Mouse (Mus musculus) T-helper 2 cell (primary cell): Measurements from ENCODE around the gene Dpf3.

Experiments used
- in situ Hi-C: fragments of 300-600 bp; cut with MboI, MseI; formaldehyde crosslinking; loops from one replicate; pipeline ENCODE4 v1.15.1; 2025; ENCODE audit warnings: high pct_unique_total_duplicates

Gene Dpf3

DNA sequence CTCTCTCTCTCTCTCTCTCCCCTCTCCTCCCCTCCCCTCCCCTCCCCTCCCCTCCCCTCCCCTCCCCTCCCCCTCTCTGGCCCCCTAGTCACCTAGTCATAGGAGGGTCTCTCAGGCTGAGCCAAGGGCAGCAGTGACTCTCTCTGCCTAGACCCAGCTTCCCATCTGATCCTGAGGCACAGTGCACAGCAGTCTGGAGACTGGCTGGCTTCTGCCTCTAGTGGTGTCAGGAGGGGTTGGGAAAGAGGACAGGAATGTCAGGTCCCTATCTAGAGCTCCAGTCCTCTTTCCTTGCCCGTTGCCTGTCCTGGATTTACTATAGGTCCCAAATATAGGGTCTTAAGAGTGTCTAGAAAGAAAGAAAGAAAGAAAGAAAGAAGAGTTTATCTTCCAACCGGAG, 275.5 kb downstream of the Dpf3 start:
- in situ Hi-C loops: loop anchor here (5.0 to 10.0 kb wide), 2 partner anchors 55 to 1767 kb away; no protein-coding TSS in a partner anchor

DNA sequence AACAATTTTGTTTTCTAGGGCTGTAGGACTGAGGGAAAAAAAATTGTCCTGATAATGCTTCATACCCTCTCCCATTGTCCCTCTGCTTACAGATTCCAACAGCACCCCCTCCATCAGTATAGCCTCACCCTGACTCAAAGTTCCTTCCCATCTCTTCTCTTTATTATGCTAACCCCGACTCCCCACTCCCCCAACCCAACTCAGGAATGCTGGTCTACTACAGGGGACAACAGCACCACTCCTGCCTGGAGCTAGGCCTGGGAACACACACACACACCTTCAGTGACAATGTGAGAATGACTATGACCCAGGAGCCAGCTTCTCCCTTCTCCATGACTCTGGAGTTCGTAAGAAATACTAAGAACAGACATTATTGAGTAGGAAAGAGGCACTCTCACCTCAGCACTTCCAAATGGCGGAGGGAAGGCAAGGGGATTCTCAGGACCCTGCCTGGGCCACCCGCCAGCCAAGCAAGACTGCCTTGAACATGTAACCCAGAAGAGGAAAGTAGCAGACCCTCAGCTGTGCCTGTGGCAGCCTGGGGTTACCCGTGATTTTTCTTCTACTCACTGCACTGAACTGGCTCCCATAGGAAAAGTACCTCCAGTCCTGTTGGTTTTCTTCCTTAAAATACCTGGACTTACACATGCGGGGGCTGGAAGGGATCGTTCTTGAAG, 276.2 kb downstream of the Dpf3 start:
- in situ Hi-C loops: loop anchor here (5.0 to 10.0 kb wide), 2 partner anchors 54 to 1766 kb away; no protein-coding TSS in a partner anchor

DNA sequence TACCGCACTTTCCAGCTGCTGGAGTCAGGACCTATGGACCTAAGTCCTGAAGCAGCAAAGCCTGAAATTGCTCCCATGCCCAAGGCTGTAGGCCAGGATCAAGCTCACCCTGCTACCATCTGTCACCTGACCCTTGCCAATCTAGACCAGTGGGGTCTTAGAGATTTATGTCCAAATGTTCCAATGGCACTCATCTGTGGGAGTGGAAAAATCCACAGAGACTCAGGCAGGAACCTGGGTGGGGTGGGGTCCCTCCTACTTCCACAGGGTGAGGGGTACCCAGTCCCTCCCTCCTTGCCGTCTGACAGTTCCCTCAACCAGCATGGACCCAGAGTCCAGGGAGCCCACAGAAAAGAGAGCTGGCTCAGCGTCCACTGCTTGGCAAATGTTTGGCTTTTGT, 276.8 kb downstream of the Dpf3 start:
- in situ Hi-C loops: loop anchor here (5.0 to 10.0 kb wide), 2 partner anchors 53 to 1766 kb away; no protein-coding TSS in a partner anchor

DNA sequence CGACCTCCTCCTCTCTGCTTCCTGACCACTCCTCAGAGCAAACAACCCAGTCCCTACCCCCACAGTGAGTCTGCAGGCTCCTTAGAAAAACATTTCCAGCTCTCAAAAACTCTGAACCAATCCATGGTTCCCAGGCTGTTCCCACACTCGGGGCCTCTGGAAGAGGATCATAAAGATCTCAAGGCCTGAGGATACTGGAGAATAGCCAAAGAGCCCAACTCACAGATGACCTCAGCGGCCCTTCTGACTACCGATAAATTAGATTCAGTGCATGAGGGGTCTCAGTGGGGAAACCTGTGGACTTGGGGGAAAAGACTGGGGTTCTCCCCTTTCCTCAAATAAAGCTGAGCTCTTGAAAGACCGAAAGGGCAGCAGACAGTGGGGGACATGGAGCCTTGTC, 277.2 kb downstream of the Dpf3 start:
- in situ Hi-C loops: loop anchor here (5.0 to 10.0 kb wide), 2 partner anchors 53 to 1765 kb away; no protein-coding TSS in a partner anchor

DNA sequence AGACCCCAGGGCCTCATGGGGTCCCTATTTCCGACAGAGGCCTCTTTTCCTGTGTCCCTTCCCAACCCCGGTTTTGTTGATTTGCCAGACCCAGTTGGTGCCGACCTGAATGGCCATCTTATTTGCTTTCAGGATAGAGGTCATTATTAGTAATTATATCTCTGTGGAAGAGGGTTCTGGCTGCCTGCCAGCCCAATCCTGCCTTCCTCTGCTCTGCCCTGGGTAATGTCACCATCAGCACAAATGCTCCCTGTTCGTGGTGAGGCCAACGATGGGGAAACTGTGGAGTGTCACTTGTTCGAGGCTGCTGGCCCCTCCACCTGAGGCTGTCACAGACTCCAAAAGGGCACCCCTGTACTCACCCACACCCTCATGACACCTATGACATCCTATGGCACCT, 278.1 kb downstream of the Dpf3 start:
- in situ Hi-C loops: no loop called here

DNA sequence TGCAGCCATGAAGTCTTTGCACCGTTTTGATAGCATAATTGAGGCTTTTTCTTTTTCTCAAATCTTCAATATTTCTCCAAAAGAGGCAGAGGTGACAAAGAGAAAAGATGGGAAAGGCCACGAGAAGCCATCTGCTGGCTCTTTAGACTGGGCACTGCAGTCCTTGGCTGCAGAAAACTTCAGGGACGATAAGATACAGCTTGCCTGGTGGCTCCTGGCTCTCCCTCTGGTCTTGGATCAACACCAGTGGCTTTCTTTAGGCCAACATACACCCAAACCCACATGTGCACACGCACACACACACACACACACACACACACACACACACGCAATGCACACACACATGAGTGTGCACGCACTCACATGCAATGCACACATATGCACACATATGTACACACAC, 278.7 kb downstream of the Dpf3 start:
- in situ Hi-C loops: no loop called here

DNA sequence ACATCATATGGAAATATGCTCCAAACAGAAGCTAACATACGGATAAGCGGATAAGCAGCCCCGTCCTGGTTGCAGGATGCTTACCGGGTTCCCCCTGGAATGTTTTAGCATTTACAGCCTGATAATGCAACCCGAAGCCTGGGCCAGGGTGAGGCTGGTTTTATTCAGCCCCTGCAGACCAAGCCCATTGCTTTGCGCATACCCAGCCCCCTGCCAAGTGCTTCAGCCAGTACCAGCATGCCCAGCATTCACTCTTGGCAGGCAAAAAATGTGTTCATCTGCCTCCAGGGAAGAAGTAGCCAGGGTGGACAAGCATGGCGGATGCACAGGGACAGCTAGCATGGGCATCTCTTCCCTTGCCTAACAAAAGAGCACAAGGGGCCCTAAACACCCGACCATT, 279.5 kb downstream of the Dpf3 start:
- in situ Hi-C loops: no loop called here

DNA sequence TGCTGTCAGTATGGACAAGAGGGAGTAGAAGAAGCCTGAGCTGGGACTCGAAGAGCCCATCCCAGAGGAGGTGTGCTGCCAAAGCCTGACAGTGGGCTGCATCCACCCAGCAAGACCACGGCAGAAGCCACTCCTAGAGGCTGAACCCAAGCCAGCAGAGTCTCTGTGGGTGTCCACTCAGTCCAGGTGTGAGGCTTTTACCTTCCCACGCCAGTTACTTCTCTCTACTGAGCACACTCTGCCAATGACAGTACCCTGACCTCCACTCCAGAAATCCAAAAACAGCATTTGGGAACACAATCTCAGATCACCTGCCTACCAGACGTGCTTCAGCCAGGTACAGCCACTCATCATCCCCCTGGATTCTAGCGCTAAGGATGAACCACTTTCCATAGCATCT, 280.0 kb downstream of the Dpf3 start:
- in situ Hi-C loops: no loop called here

DNA sequence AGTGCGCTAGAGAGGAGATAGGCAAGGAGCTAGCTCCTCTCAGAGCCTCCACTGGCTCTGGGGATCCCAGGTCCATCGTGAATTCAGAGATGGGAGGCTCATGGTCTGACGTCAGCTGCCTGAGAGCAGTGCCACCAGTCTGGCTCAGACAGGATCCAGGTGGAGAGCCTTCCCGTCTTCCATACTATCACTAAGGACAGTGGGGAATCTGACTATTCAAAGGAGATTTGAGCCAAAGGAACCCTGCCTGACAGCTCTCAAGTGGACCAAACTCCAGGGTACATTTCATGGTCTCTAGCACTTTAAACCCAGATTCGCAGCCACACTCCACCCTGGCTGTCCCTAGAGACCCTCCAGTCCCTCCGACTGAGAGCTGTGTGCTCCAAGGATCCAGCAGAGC, 280.6 kb downstream of the Dpf3 start:
- in situ Hi-C loops: no loop called here

DNA sequence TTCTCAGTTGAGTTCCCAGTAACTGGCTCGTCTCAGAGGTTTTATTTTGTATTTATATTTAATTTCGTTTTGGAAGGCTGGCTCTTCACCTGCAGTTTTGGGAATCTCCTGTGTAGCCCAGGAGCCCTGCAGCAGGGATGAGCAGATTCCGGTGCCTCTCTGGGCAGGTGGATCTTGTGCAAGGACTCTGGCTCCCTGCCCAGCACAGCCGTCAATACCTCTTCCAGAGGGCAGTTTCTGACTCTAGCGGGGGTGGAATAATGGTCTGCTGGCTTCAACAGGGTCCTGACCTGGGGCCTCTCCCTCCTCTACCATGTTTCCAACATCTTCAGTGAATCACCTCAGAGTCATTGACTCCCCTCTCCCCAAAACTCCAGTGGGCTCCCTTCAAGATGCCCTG, 283.2 kb downstream of the Dpf3 start:
- in situ Hi-C loops: no loop called here

DNA sequence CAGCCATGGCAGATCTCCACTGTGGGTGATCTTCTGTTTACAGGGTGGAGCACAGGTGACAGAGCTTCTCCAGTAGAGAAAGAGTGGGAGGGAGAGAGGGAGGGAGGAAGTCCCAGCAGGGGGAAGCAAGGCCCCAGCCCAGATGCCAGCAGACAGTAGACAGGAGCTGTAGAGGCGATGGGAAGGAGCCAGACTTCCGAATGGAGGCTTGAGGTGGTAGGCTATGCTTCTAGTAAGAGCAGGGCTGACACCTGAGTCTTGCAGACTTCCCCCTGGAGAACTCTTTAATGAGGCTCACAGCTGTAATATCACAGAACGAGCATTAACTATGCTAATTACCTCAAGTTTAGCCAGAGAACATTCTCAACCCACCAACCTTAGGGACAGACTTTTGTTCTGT, 285.8 kb downstream of the Dpf3 start:
- in situ Hi-C loops: no loop called here

DNA sequence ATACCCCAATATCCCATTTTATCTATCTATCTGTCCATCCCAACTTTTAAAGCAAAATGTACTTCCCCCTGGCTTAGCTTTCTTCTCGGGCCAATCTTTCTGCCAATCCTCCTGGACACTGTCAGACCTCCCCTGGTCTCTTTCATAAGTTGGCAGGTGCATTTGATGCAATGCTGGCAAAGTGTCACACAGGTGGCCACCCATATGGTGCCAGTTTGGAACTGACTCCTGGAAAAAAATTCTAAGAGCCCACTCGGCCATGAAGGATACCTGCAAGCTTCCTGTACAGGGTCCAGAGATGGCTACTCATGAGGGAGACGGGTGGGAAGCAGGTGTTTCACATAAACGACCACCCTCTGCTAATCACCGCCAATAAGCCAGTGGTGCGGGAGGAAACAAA, 307.0 kb downstream of the Dpf3 start:
- in situ Hi-C loops: no loop called here

DNA sequence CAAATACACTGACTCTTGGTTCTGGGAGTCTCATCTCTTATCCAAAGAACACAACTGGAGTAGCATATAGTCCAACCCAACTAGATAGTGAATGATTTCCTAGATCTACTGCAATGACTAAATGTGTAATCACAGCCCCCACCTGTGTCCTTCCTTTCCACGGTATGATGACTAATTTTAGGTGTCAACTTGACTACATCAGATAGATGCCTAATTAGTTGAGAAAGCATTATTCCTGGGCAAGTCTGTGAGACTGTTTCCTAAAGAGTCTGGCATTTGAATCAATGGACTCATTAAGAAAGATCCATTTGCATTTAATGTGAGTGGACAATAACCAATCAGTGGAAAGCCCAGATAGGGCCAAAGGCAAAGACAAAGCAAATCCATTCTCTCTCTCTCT, 307.7 kb downstream of the Dpf3 start:
- in situ Hi-C loops: no loop called here

DNA sequence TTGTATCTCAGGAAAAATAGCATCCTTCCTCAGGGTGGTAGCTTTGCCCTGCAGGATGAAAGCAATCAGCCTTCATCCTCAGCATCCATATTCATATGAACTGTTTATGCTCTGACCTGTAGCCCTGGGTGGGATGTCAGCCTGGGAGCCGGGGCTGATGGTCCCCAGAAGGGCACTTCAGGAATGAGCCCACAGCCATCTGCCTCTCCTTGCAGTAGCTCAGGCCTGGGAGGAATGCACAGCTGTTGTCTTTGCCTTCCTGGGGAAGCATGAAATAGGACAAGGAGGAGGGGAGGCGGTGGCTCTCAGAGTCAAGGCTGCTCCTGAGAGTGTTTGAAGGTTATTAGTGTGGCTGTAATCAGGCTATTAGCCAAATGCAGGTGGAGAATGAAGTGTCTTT, 308.7 kb downstream of the Dpf3 start:
- in situ Hi-C loops: no loop called here

DNA sequence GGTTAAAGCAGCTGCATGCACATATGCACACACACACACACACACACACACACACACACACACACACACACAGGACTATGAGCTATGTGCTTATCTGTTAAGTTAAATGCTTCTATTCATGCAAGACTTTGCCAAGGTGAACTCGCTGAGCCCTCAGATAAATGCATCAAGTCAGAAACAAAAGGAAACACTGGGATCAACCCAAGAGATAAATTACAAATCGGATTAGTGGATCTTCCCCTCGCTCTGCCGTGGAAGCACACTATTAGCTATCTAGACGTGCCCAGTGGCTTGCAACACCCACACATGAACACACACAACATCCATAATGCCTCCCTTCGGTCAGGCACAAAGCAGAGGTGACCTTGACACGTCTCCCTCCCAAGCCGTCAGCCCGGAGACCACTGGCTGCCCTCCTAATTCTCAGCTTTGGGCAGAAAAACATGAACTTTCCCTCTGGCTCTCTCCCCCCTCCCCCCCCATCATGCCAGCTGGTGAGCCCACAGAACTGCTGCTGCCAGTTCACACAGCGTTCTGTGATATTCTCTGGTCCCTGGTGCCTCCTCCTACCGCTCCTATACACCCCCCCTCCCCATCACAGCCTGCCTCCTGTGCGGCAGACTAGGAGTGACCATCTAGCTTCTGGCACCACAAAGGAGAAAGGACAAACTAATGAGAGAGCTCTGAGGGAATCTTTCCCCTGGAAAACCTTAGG, 317.9 kb downstream of the Dpf3 start:
- in situ Hi-C loops: no loop called here

DNA sequence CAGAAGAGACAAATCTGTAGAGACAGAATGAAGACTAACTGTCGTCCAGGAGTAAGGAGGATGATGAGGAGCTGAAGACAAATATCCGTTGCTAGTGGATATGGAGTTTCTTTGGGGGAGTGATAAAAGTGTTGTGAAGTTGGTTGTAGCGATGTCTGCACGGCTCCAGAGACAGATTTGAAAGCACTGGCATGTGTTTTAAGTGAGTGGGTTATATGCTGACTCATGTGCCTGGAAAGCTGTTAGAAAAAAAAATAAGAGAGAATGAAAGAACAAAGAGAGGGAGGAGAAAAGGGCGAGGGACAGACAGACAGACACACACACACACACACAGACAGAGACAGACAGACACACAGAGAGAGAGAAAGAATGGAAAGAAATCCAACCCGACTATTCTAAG, 319.2 kb downstream of the Dpf3 start:
- in situ Hi-C loops: no loop called here

DNA sequence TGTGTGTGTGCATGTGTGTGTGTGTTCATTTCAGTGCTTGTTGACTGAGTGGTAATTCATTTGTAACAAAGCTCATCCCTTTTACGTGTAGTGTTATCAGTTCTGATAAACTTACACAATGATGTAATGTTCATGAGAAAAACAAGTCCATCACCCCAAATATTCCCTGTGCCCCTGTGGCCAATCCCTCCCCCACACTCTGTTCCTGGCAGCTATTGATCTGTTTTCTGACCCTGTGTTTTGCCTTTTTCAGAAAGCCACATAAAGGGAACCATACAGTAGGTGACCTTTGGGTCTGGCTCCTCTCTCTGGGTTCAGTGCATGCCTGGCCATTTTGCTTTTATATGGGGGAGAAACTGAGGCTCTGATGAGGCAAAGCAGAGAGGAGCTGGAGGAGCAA, 322.5 kb downstream of the Dpf3 start:
- in situ Hi-C loops: no loop called here
